Mouse (Mus musculus) small intestine, adult 2 months (tissue): ENCODE measurements at regions not wholly inside any gene's neighbourhood (a gene's known extent, or its start where the extent isn't known, plus 50 kb on each side); places are given as distances from the start of the nearest gene placed in this dataset.
"Not testable (repeated sequence)": the region's sequence is repeated elsewhere in the genome, so short reads cannot be mapped to it uniquely, and the experiment has no call there.

Experiments used
- CTCF ChIP-seq: fragments of 200-500 bp; IDR thresholded peaks from 2 replicates; pipeline ENCODE4 v1.5.1; 2012; ENCODE audit warnings: low read depth, mild to moderate bottlenecking, control low read depth, inconsistent platforms, low read length, moderate library complexity, mixed read lengths; ENCODE audit not compliant: insufficient replicate concordance, insufficient read length; ENCODE audit errors: extremely low read depth
- POLR2A ChIP-seq: fragments of 200-500 bp; IDR thresholded peaks from 2 replicates; pipeline ENCODE4 v1.6.1; 2012; ENCODE audit warnings: low read depth, mild to moderate bottlenecking, control low read depth, inconsistent platforms, low read length, moderate library complexity

DNA sequence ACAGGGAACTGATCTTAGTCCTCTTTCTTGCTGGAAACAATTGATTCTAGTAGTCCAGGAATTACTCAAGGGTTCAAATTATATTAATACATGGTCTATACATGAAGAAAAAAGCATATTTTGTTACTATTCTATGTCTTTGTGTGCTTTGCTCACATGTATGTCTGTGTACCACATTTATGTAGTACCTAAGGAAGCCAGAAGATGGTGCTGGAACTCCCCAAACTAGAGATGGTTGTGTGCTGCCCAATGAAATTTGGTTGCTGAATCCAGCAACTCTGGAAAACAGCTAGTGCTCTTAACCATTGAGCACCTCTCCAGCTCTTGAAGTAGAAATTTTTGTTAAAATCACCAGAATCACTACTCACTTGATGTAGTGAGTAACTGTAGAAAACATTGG, 1402.5 kb upstream of the Tacstd2 start:
- not testable (repeated sequence) for TF ChIP-seq CTCF, POLR2A
